Mouse (Mus musculus): ENCODE data around the gene F12. TPM values are rescaled to one million over a fixed set of nuclear protein-coding genes. Genes with fewer than 3 reads are reported as not detected.
A peak's percentile ranks its signal among the peaks of the same experiment; 100 is the strongest.

Gene F12
- polyA plus RNA-seq, 1 experiment from 2014 or later = 0.16 TPM

DNA sequence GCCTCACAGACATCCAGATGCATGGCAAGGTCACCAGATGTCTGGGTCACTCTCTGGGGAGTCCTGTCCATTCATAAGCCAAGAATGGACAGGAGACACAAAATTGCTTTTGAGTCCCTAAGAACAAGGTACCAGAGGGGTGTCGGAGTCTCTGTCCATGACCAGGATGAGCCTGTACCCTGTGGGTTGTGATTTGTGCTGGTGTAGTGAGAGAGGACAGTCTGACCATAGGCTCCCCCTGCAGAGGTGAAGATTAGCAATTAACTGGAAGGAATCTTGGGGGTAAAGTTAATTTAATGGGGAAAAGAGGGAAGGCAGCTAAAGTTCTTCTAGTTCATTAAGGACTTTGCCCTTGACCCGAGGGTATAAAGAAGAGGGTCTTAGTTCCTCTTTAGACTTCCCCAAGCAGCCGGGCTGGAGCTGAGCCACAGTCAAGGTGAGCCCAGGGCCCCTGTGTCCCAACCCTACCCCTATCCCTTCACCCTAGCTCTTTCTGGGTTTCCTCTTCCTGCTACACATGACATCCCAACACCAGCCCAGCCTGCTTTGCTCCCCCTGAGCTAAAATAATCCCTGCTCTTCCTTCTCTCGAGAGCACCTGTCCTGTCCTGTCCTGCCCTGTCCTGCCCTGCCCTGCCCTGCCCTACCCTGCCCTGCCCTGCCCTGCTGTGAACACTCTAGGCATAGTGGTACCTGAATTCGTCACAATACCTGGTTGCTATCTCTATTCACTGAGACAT lies 27.1 kb downstream of the F12 start:
- Histone ChIP-seq H3K27me3 (0 out of 2 replicates have a peak, but pooled peaks cover 3% of the 10 kb centered on the region), H3K4me2 (replicated peaks) (no peak overlapping the region), H3K9ac (no peak overlapping the region), H3K4me3 (replicated peaks) (no peak overlapping the region), H3K27ac (replicated peaks) (no peak overlapping the region; the same call in 1 of the 2 replicates), H3K36me3 (no peaks in the 10 kb centered on the region), H3K9me3 (replicated peaks) (no peaks in the 10 kb centered on the region), H3K4me1 (no peaks in the 10 kb centered on the region)
- 67% methylated on average over 5 of the region's 5 CpGs for WGBS
- no peak for ATAC-seq (ENCODE audit: insufficient number of reproducible peaks, low FRiP score, low TSS enrichment, low read depth)

DNA sequence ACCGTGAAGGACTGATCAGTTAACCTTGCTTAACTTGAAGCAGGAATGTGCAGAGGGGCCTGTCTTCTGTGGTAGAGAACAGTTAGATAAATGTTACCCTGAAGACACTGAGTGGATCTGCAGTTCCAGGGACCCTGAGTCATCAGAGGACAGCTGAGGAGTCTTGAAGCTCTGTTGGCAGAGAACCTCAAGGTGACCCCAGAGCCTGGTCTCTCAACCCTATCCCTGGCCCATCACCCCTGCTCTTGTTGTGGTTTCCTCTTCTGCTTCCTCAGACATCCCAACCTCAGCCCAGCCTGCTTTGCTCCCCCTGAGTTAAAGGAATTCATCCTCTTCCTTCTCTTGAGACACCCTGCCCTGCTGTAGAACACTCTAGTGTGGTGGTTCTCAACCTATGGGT lies 28.5 kb downstream of the F12 start, which contains the start of gene Slc34a1:
TSS of gene Slc34a1 (plus strand) at position 100 of the 400 bp plus-strand sequence.
- no peaks in the 10 kb centered on the region for H3K36me3 ChIP-seq
- no peak within 1 kb of the TSS for H3K4me2 ChIP-seq (replicated peaks)
- ATAC-seq (ENCODE audit: insufficient number of reproducible peaks, low FRiP score, low TSS enrichment, low read depth) = no peak
- no peak within 1 kb of the TSS for H3K4me3 ChIP-seq (replicated peaks)
- WGBS = 79% methylated on average over 1 of the region's 1 CpGs
- H3K27ac ChIP-seq (replicated peaks) = no peak within 1 kb of the TSS
- H3K9me3 ChIP-seq (replicated peaks) = no peaks in the 10 kb centered on the region
- no peak within 1 kb of the TSS for H3K9ac ChIP-seq
- H3K27me3 ChIP-seq = 0 out of 2 replicates have a peak, but pooled peaks cover 3% of the 10 kb centered on the region
- H3K4me1 ChIP-seq = no peaks in the 10 kb centered on the region

DNA sequence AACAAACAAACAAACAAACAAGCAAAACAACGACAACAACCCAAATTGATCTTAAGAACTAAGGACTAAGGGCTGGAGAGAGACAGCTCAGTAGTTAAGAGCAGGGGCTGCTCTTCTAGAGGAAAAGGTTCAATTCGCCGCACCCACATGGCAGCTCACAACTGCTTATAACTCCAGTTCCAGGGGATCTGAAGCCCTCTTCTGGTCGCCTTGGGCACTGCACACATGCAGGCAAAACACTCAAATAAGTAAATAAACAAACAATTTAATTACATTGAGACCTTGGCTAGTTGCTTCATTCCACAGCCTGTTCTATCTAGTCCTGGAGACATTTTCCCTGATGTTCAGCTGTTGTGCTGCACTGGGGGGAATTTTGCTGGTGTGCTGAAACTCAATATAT lies 33.7 kb downstream of the F12 start:
- Histone ChIP-seq H3K27ac (replicated peaks) (no peak overlapping the region), H3K9ac (no peak overlapping the region), H3K27me3 (no peaks in the 10 kb centered on the region), H3K4me2 (replicated peaks) (no peak overlapping the region), H3K36me3 (no peaks in the 10 kb centered on the region), H3K4me1 (no peaks in the 10 kb centered on the region), H3K4me3 (replicated peaks) (no peak overlapping the region), H3K9me3 (replicated peaks) (no peaks in the 10 kb centered on the region)
- 69% methylated on average over 4 of the region's 4 CpGs for WGBS
- no peak for ATAC-seq (ENCODE audit: insufficient number of reproducible peaks, low FRiP score, low TSS enrichment, low read depth)

DNA sequence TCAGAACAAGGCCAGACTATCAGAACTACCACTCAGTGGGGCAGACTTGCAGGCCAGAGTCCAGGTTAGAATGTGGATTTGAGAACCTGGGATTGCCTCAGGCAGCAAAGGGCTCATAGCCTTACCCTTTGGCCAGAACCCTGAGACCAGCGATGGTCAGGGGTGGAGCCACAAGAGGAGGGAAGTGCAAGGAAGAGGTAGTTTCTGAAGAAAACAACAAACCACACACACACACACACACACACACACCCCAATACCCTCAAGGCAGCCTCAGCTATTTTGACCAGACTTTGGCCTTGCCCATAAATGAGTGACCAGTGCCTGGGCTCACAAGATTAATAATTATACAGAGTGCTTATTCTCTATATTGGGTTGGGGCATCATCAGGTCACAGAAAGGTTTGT lies 35.0 kb downstream of the F12 start:
- Histone ChIP-seq H3K27ac (replicated peaks) (no peak overlapping the region), H3K4me2 (replicated peaks) (no peak overlapping the region), H3K4me1 (no peaks in the 10 kb centered on the region), H3K9me3 (replicated peaks) (no peaks in the 10 kb centered on the region), H3K9ac (no peak overlapping the region), H3K36me3 (no peaks in the 10 kb centered on the region), H3K27me3 (no peaks in the 10 kb centered on the region), H3K4me3 (replicated peaks) (no peak overlapping the region)
- WGBS = 68% methylated on average over 1 of the region's 1 CpGs
- no peak for ATAC-seq (ENCODE audit: insufficient number of reproducible peaks, low FRiP score, low TSS enrichment, low read depth)

DNA sequence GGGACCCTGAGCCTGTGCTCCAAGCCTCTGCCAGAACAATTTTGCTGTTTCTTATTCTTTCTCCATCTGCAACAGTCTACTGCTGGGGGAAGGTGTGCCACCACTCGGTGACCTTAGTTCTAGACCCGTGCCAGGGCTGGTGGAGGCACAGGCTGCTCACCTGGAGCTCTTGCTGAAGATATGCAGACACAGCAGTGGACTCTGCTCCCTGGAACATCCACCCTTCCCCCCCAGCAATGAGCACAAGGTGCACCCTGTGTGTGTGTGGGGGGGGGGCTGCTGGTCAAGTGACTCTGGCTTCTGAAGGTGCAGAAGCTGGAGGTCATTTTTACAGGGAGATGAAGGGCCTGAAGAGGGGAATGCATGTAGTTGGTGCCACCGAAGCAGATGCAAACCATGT lies 35.9 kb downstream of the F12 start:
- no peaks in the 10 kb centered on the region for H3K4me1 ChIP-seq
- no peak overlapping the region for H3K4me2 ChIP-seq (replicated peaks)
- no peaks in the 10 kb centered on the region for H3K27me3 ChIP-seq
- WGBS = 83% methylated on average over 3 of the region's 3 CpGs
- no peaks in the 10 kb centered on the region for H3K36me3 ChIP-seq
- H3K9me3 ChIP-seq (replicated peaks) = no peaks in the 10 kb centered on the region
- no peak overlapping the region for H3K9ac ChIP-seq
- H3K4me3 ChIP-seq (replicated peaks) = no peak overlapping the region
- no peak for ATAC-seq (ENCODE audit: insufficient number of reproducible peaks, low FRiP score, low TSS enrichment, low read depth)
- no peak overlapping the region for H3K27ac ChIP-seq (replicated peaks)

DNA sequence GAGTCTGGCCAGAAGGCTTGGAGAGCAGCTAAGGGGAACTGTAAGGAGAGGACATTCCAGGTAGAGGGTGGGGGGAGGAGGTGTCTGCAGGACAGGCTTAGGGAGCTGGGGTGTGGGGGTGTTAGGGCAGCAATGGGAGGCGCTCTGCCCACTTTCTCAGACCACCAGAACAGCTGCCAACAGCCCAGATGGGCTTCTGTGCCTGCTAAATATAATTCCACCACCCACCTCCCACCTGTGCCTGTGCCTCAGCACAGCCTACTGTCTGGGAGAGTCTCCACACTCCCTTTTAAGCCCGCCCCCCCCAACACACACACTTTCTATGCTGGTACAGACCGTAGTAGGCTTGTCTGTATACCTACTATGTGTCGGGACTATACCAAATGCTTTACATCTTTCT lies 44.8 kb downstream of the F12 start:
- 81% methylated on average over 4 of the region's 4 CpGs for WGBS
- Histone ChIP-seq H3K9me3 (replicated peaks) (no peaks in the 10 kb centered on the region), H3K9ac (no peak overlapping the region), H3K4me1 (0 out of 2 replicates have a peak, but pooled peaks cover 6% of the 10 kb centered on the region), H3K4me3 (replicated peaks) (no peak overlapping the region), H3K27me3 (peaks cover 40% of the 10 kb centered on the region), H3K36me3 (no peaks in the 10 kb centered on the region), H3K4me2 (replicated peaks) (no peak overlapping the region), H3K27ac (replicated peaks) (no peak overlapping the region)
- ATAC-seq (ENCODE audit: insufficient number of reproducible peaks, low FRiP score, low TSS enrichment, low read depth) = no peak

DNA sequence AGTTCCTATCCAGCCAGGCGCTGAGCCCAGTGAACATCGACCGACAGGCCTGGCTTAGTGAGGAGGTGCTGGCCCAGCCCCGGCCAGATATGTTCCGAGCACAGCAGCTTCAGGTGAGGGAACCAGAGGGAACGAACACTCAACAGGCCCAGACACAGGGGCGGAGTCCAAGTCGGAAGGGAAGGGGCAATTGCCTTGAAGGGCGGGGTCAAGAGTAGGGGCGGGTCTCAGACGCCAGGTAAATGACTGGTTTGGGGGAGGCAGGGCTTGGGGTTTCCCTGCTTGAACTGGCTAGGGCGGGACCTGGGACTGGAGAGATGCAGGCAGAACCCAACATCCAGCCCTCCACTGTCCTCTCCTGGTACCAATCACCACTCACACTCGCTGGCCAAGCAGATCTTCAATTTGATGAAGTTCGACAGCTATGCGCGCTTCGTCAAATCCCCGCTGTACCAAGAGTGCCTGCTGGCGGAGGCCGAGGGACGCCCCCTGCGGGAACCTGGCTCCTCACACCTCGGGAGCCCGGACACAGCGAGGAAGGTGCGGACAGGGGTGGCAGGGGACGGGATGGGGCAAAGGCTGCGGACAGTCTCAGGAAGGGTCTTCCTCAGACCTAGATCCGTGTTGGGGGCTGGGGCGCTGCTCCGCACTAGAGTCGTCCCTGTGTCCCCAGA lies 47.5 kb downstream of the F12 start:
- WGBS = 7% methylated on average over 32 of the region's 32 CpGs
- peaks cover 46% of the 10 kb centered on the region for H3K27me3 ChIP-seq
- no peaks in the 10 kb centered on the region for H3K9me3 ChIP-seq (replicated peaks)
- H3K27ac ChIP-seq (replicated peaks) = no peak overlapping the region
- peak overlapping the region; percentile 4; the same call in 1 of the 2 replicates for H3K9ac ChIP-seq
- 0 out of 2 replicates have a peak, but pooled peaks cover 6% of the 10 kb centered on the region for H3K4me1 ChIP-seq
- no peak for ATAC-seq (ENCODE audit: insufficient number of reproducible peaks, low FRiP score, low TSS enrichment, low read depth)
- peak overlapping the region; percentile 41 for H3K4me2 ChIP-seq (replicated peaks)
- peak overlapping the region; percentile 21; the same call in 1 of the 2 replicates for H3K4me3 ChIP-seq (replicated peaks)
- H3K36me3 ChIP-seq = no peaks in the 10 kb centered on the region

DNA sequence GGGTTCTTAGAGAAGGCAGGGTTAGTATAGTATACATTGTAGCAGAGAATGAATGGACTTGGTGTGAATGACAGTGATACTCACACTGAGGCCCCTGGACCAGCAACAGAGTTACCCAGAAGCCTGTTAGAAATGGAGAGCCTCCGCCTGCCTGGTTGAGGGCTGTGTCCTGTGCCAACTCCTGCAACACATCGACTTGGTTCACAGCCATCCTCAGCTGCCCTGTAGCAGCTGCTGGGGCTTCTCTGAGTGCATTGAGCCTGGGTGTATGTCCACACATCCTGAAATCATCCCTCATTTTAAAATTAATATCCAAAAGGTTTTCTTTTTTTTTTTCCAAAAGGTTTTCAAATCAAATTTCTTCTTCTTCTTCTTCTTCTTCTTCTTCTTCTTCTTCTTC lies 50.7 kb downstream of the F12 start:
- no peaks in the 10 kb centered on the region for H3K9me3 ChIP-seq (replicated peaks)
- no peak overlapping the region for H3K4me2 ChIP-seq (replicated peaks)
- H3K4me1 ChIP-seq = 0 out of 2 replicates have a peak, but pooled peaks cover 6% of the 10 kb centered on the region
- H3K27ac ChIP-seq (replicated peaks) = no peak overlapping the region
- WGBS = 60% methylated on average over 2 of the region's 2 CpGs
- ATAC-seq (ENCODE audit: insufficient number of reproducible peaks, low FRiP score, low TSS enrichment, low read depth) = no peak
- H3K36me3 ChIP-seq = no peaks in the 10 kb centered on the region
- no peak overlapping the region for H3K4me3 ChIP-seq (replicated peaks)
- peaks cover 40% of the 10 kb centered on the region for H3K27me3 ChIP-seq
- H3K9ac ChIP-seq = no peak overlapping the region; the same call in 1 of the 2 replicates

DNA sequence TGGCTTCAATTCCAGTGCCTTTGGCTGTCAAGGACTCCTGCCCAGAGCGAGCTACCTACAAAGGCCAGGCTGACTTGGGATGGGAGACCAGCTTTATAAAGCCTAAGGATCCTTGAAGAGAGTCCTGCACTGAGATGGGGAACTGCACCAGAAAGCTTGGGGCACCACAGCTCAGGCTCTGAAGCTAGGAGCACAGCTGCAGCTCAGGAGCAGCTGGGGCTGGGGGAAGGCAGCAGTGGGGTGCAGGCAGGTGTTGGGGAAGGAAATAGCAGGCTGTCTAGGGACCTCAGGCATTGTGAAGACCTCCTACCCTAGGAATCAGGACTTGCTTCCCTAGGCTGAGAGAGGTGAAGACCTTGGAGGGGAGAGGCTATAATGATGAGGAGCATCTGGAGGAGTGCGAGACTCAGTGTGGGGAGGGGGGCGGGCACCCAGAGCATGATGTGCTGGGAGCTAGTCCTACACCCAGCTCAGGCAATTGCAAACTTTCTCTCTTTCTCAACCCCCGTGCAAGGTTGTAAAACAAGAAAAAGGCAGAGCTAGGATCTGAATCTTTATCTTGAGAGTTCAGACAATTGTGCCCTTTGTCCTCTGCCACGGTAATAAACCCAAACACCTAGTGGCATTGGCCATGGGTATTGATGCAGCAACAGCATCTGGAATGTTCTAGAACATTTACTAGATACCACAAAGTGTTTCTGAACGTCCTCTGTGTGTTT lies 52.2 kb downstream of the F12 start:
- Histone ChIP-seq H3K9me3 (replicated peaks) (no peaks in the 10 kb centered on the region), H3K4me2 (replicated peaks) (no peak overlapping the region)

DNA sequence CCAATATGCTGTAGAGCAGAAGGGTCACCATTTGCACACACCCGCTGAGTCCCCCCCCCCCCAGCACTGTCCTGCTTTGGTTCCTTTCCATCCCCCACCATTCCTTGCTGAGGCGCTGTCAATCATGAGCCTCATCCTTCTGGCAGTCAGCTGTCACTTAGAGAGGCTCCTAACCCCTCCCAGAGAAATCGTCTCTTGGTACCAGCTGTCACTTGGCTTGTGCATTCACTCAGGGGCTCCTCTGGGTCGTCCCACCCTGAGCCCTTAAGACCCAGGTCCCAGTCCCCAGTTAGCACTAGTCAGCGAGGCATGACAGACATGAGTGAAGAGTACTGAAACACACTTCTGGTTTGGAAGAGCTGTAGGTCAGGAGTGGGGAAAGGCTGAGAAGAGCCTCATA lies 54.9 kb downstream of the F12 start:
- H3K9ac ChIP-seq = no peak overlapping the region
- no peak overlapping the region for H3K27ac ChIP-seq (replicated peaks)
- H3K4me1 ChIP-seq = peaks cover 5% of the 10 kb centered on the region; the same call in 1 of the 2 replicates
- no peak overlapping the region for H3K4me2 ChIP-seq (replicated peaks)
- no peak for ATAC-seq (ENCODE audit: insufficient number of reproducible peaks, low FRiP score, low TSS enrichment, low read depth)
- no peak overlapping the region for H3K4me3 ChIP-seq (replicated peaks)
- WGBS = 37% methylated on average over 5 of the region's 5 CpGs
- no peaks in the 10 kb centered on the region for H3K9me3 ChIP-seq (replicated peaks)
- peaks cover 10% of the 10 kb centered on the region for H3K27me3 ChIP-seq
- H3K36me3 ChIP-seq = no peaks in the 10 kb centered on the region

More for the DNA sequence above, 52.2 kb downstream of the F12 start:
- WGBS = 63% methylated on average over 6 of the region's 6 CpGs
- H3K4me1 ChIP-seq = peaks cover 8% of the 10 kb centered on the region; the same call in 1 of the 2 replicates
- peaks cover 26% of the 10 kb centered on the region for H3K27me3 ChIP-seq
- no peak overlapping the region for H3K4me3 ChIP-seq (replicated peaks)
- no peak overlapping the region for H3K27ac ChIP-seq (replicated peaks)
- H3K9ac ChIP-seq = no peak overlapping the region
- ATAC-seq (ENCODE audit: insufficient number of reproducible peaks, low FRiP score, low TSS enrichment, low read depth) = no peak
- no peaks in the 10 kb centered on the region for H3K36me3 ChIP-seq

Data from embryonic facial prominence, embryonic 15.5 days (tissue).